13 mouse cellular contexts compared by ENCODE assay signal in genomic region chr8:47324117-47324820, GRCm38 (mm10).
DNase-seq lines count a peak whose midpoint lies in the region; ATAC-seq and TF ChIP-seq lines count a peak whose summit lies in the region.
"Had no signal": no experiment of that assay in that cellular context is flagged by ENCODE, and none has a peak within 500 bp of the region (broad histone marks: within the 10 kb centered on the region; RNA-seq: fewer than 3 reads in every experiment).

No protein-coding gene starts in this region.

- 35% methylated on average over 16 of the region's 16 CpGs for WGBS in hindbrain, embryonic 11.5 days
- 24% methylated on average over 16 of the region's 16 CpGs for WGBS in neural tube, embryonic 15.5 days
- whole genome bisulfite sequencing in heart, embryonic 12.5 days, result 43% methylated on average over 16 of the region's 16 CpGs

- no peak overlapping the region for H3K4me3 ChIP-seq in hindbrain, embryonic 11.5 days (ENCODE audit: low read depth, low read length)
- H3K4me3 ChIP-seq in neural tube, embryonic 15.5 days (replicated peaks), result no peak overlapping the region
- H3K4me3 ChIP-seq in heart, embryonic 12.5 days, result no peak overlapping the region

- peak; percentile 9 to 13 for DNase-seq in left cerebral cortex, postnatal 36 days (ENCODE audit: low spot score in 2 of 2)
- DNase-seq in left cerebral cortex, adult 11 months (ENCODE audit: low spot score), result no peak
- peak; percentile 66 for DNase-seq in brain, embryonic 14.5 days (ENCODE audit: low read depth)
- no peak for DNase-seq in hindbrain, embryonic 11.5 days (ENCODE audit: low spot score)
- DNase-seq in gastrocnemius, postnatal 4 days (ENCODE audit: low spot score in 2 of 2), result no peak
- DNase-seq in heart, adult 11 months, result no peak
- DNase-seq: adrenal gland, postnatal 10 days; kidney, postnatal 10 days; left cerebral cortex, postnatal 4 days; lung, embryonic 14.5 days had no signal

- H3K4me1 ChIP-seq in hindbrain, embryonic 11.5 days (replicated peaks; ENCODE audit: control insufficient read depth, insufficient read depth, low read length), result 0 out of 2 replicates have a peak, but pooled peaks cover 2% of the 10 kb centered on the region
- H3K4me1 ChIP-seq in neural tube, embryonic 15.5 days, result no peaks in the 10 kb centered on the region
- H3K4me1 ChIP-seq in heart, embryonic 12.5 days (replicated peaks), result peaks cover 8% of the 10 kb centered on the region

- no peak for TF ChIP-seq POLR2A in brain, embryonic 14.5 days (IDR thresholded peaks at IDR 0.05; ENCODE audit: borderline replicate concordance, extremely low read depth, insufficient read depth, insufficient read length, poor library complexity, severe bottlenecking)

- no peak overlapping the region for H3K9ac ChIP-seq in hindbrain, embryonic 11.5 days (ENCODE audit: low read depth, low read length)
- no peak overlapping the region for H3K9ac ChIP-seq in neural tube, embryonic 15.5 days (replicated peaks)
- no peak overlapping the region for H3K9ac ChIP-seq in heart, embryonic 12.5 days
- H3K9ac ChIP-seq: lung, embryonic 14.5 days had no signal

- H3K9me3 ChIP-seq in hindbrain, embryonic 11.5 days (ENCODE audit: control insufficient read depth, low read length), result no peaks in the 10 kb centered on the region
- no peaks in the 10 kb centered on the region for H3K9me3 ChIP-seq in neural tube, embryonic 15.5 days (replicated peaks)
- 0 out of 2 replicates have a peak, but pooled peaks cover 5% of the 10 kb centered on the region for H3K9me3 ChIP-seq in heart, embryonic 12.5 days (replicated peaks)

- intact Hi-C loops in left cerebral cortex, postnatal 36 days (cut with DNase I), result no loop called here

- no peak overlapping the region for H3K27ac ChIP-seq in hindbrain, embryonic 11.5 days (ENCODE audit: low read depth, low read length)
- H3K27ac ChIP-seq in neural tube, embryonic 15.5 days (replicated peaks), result no peak overlapping the region
- H3K27ac ChIP-seq in heart, embryonic 12.5 days (ENCODE audit: poor library complexity, severe bottlenecking), result no peak overlapping the region

- no peak overlapping the region for H3K4me2 ChIP-seq in hindbrain, embryonic 11.5 days (replicated peaks; ENCODE audit: low read depth, low read length)
- peak overlapping the region; percentile 22; the same call in 1 of the 2 replicates for H3K4me2 ChIP-seq in neural tube, embryonic 15.5 days
- no peak overlapping the region for H3K4me2 ChIP-seq in heart, embryonic 12.5 days
- H3K4me2 ChIP-seq: heart, embryonic 11.5 days; lung, embryonic 14.5 days had no signal

- ATAC-seq in hindbrain, embryonic 11.5 days (ENCODE audit: low FRiP score), result peak; percentile 68; the same call in 1 of the 2 replicates
- peak; percentile 38 for ATAC-seq in neural tube, embryonic 15.5 days (ENCODE audit: low FRiP score)
- no peak for ATAC-seq in heart, embryonic 12.5 days (ENCODE audit: insufficient number of reproducible peaks, low FRiP score)

- TF ChIP-seq CTCF in brain, embryonic 14.5 days (IDR thresholded peaks at IDR 0.05; ENCODE audit: borderline replicate concordance, extremely low read depth, insufficient read depth, insufficient read length), result no peak

- no peaks in the 10 kb centered on the region for H3K27me3 ChIP-seq in hindbrain, embryonic 11.5 days (ENCODE audit: control insufficient read depth, insufficient read depth, low read length)
- no peaks in the 10 kb centered on the region for H3K27me3 ChIP-seq in neural tube, embryonic 15.5 days (replicated peaks)
- H3K27me3 ChIP-seq in heart, embryonic 12.5 days (replicated peaks), result peaks cover 11% of the 10 kb centered on the region

- no peaks in the 10 kb centered on the region for H3K36me3 ChIP-seq in hindbrain, embryonic 11.5 days (ENCODE audit: control insufficient read depth, insufficient read depth, low read length)
- H3K36me3 ChIP-seq in neural tube, embryonic 15.5 days, result no peaks in the 10 kb centered on the region
- no peaks in the 10 kb centered on the region for H3K36me3 ChIP-seq in heart, embryonic 12.5 days

Comparison
In these comparisons a context has a peak if more than half of its experiments do, and no peak if none do; other contexts are left out.
1. DNase-seq: peak in left cerebral cortex, postnatal 36 days (2 of 2) and brain, embryonic 14.5 days (single experiment); none in left cerebral cortex, adult 11 months (single experiment), hindbrain, embryonic 11.5 days (single experiment), gastrocnemius, postnatal 4 days (0 of 2) and heart, adult 11 months (single experiment).